ENCODE assay signal across 16 mouse cellular contexts in the genomic region with DNA sequence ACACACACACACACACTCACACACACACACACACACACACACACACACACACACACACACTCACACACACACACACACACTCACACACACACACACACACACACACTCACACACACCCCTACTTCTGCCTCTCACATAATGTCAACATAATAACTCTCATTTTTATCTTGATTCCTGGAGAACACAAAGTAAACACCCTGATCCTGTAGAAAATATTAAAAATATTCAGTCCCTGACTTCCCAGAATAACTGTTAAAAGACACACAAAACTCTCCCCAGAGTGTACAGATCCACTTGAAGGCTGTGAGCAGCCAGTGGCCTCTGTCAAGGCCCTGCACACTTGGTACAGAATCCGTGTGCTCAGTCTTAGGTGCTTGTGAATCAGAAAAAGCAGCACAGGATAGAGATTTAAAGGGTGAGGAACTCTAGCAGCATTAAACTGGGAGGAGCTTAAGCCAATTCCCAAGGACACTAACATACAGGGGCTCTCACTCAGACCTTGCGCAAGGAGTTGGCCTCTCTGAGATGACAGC. TPM values are rescaled to one million over a fixed set of nuclear protein-coding genes. Genes with fewer than 3 reads are reported as not detected.
DNase-seq lines count a peak whose midpoint lies in the region; ATAC-seq and TF ChIP-seq lines count a peak whose summit lies in the region.
"Had no signal": no experiment of that assay in that cellular context is flagged by ENCODE, and none has a peak within 500 bp of the region (broad histone marks: within the 10 kb centered on the region; RNA-seq: fewer than 3 reads in every experiment).

No protein-coding gene starts in this region.

- no peak overlapping the region for H3K27ac ChIP-seq in intestine, embryonic 14.5 days (ENCODE audit: low read depth)
- H3K27ac ChIP-seq in intestine, postnatal 0 days (ENCODE audit: low read depth, low read length): no peak overlapping the region
- H3K27ac ChIP-seq in lung, postnatal 0 days (ENCODE audit: low read length): peak overlapping the region; percentile 2
- 0 out of 2 replicates have a peak overlapping the region, but pooled peaks have one; percentile 25 for H3K27ac ChIP-seq in embryonic facial prominence, embryonic 12.5 days
- H3K27ac ChIP-seq: hindbrain, embryonic 12.5 days; limb, embryonic 10.5 days; midbrain, embryonic 10.5 days; neural tube, embryonic 13.5 days had no signal

- 0 out of 2 replicates have a peak, but pooled peaks have one; percentile 43 for ATAC-seq in intestine, embryonic 14.5 days (replicated peaks; ENCODE audit: low FRiP score, low TSS enrichment, low read depth)
- no peak for ATAC-seq in intestine, postnatal 0 days
- ATAC-seq in lung, postnatal 0 days: peak; percentile 79
- ATAC-seq in embryonic facial prominence, embryonic 12.5 days (ENCODE audit: insufficient number of reproducible peaks, insufficient read depth, low FRiP score, low TSS enrichment): no peak
- ATAC-seq: activated CD4-positive, CD25-positive, alpha-beta regulatory T cell, adult 4 months; CD4-positive, CD25-positive, alpha-beta regulatory T cell, adult 4 months had no signal

- DNase-seq in intestine, embryonic 14.5 days (ENCODE audit: low spot score): no peak
- DNase-seq in lung, postnatal 0 days (ENCODE audit: low spot score): peak; percentile 68
- DNase-seq in lung, postnatal 25 days (ENCODE audit: low spot score): no peak
- no peak for DNase-seq in spleen, postnatal 10 days (ENCODE audit: low spot score in 2 of 2)
- no peak for DNase-seq in cerebellum, adult 18-20 months
- DNase-seq: adrenal gland, postnatal 10 days; thymus, adult 18-20 months; thymus, postnatal 4 days had no signal

- H3K9me3 ChIP-seq in intestine, embryonic 14.5 days (ENCODE audit: control insufficient read depth, low read length): no peaks in the 10 kb centered on the region
- H3K9me3 ChIP-seq in intestine, postnatal 0 days (ENCODE audit: control insufficient read depth): no peaks in the 10 kb centered on the region
- no peaks in the 10 kb centered on the region for H3K9me3 ChIP-seq in lung, postnatal 0 days (ENCODE audit: low read length)
- H3K9me3 ChIP-seq in embryonic facial prominence, embryonic 12.5 days: no peaks in the 10 kb centered on the region
- H3K9me3 ChIP-seq: hindbrain, embryonic 12.5 days; limb, embryonic 10.5 days; midbrain, embryonic 10.5 days; neural tube, embryonic 13.5 days had no signal

- peaks cover 35% of the 10 kb centered on the region for H3K36me3 ChIP-seq in intestine, embryonic 14.5 days (ENCODE audit: control insufficient read depth, insufficient read depth, low read length)
- peaks cover 31% of the 10 kb centered on the region for H3K36me3 ChIP-seq in intestine, postnatal 0 days (ENCODE audit: control insufficient read depth, insufficient read depth)
- H3K36me3 ChIP-seq in lung, postnatal 0 days (ENCODE audit: insufficient read depth, low read length): peaks cover 19% of the 10 kb centered on the region; the same call in 1 of the 2 replicates
- peaks cover 34% of the 10 kb centered on the region for H3K36me3 ChIP-seq in embryonic facial prominence, embryonic 12.5 days

- no peak overlapping the region for H3K4me2 ChIP-seq in intestine, embryonic 14.5 days (ENCODE audit: low read length)
- H3K4me2 ChIP-seq in intestine, postnatal 0 days (replicated peaks; ENCODE audit: low read depth): no peak overlapping the region
- H3K4me2 ChIP-seq in lung, postnatal 0 days (replicated peaks; ENCODE audit: low read depth, low read length): no peak overlapping the region
- no peak overlapping the region for H3K4me2 ChIP-seq in embryonic facial prominence, embryonic 12.5 days (replicated peaks)
- H3K4me2 ChIP-seq: hindbrain, embryonic 12.5 days; neural tube, embryonic 13.5 days had no signal

- H3K27me3 ChIP-seq in intestine, embryonic 14.5 days (replicated peaks; ENCODE audit: control insufficient read depth, insufficient read depth, low read length): no peaks in the 10 kb centered on the region
- no peaks in the 10 kb centered on the region for H3K27me3 ChIP-seq in intestine, postnatal 0 days (replicated peaks; ENCODE audit: control insufficient read depth, insufficient read depth, low read length)
- no peaks in the 10 kb centered on the region for H3K27me3 ChIP-seq in lung, postnatal 0 days (replicated peaks; ENCODE audit: insufficient read depth, low read length)
- no peaks in the 10 kb centered on the region for H3K27me3 ChIP-seq in embryonic facial prominence, embryonic 12.5 days
- H3K27me3 ChIP-seq: hindbrain, embryonic 12.5 days; neural tube, embryonic 13.5 days had no signal

- TF ChIP-seq EP300 in lung, postnatal 0 days (IDR thresholded peaks at IDR 0.05): peak; percentile 50; the same call in 1 of the 2 replicates

- TF ChIP-seq CTCF in intestine, postnatal 0 days (IDR thresholded peaks at IDR 0.05; ENCODE audit: low read depth): no peak
- no peak for TF ChIP-seq CTCF in lung, postnatal 0 days (IDR thresholded peaks at IDR 0.05)

- no peak overlapping the region for H3K9ac ChIP-seq in intestine, embryonic 14.5 days (ENCODE audit: low read length)
- H3K9ac ChIP-seq in intestine, postnatal 0 days (ENCODE audit: low read depth, low read length): no peak overlapping the region
- H3K9ac ChIP-seq in lung, postnatal 0 days (replicated peaks; ENCODE audit: low read depth): no peak overlapping the region
- no peak overlapping the region for H3K9ac ChIP-seq in embryonic facial prominence, embryonic 12.5 days
- H3K9ac ChIP-seq: hindbrain, embryonic 12.5 days; neural tube, embryonic 13.5 days had no signal

- WGBS in intestine, embryonic 14.5 days: 77% methylated on average over 2 of the region's 2 CpGs
- WGBS in intestine, postnatal 0 days: 61% methylated on average over 2 of the region's 2 CpGs
- WGBS in lung, postnatal 0 days: 38% methylated on average over 2 of the region's 2 CpGs
- 88% methylated on average over 2 of the region's 2 CpGs for WGBS in embryonic facial prominence, embryonic 12.5 days

- H3K4me1 ChIP-seq in intestine, embryonic 14.5 days (replicated peaks; ENCODE audit: control insufficient read depth, insufficient read depth, low read length): peaks cover 4% of the 10 kb centered on the region
- H3K4me1 ChIP-seq in intestine, postnatal 0 days (replicated peaks; ENCODE audit: control insufficient read depth, insufficient read depth, low read length): no peaks in the 10 kb centered on the region
- peaks cover 3% of the 10 kb centered on the region; the same call in 1 of the 2 replicates for H3K4me1 ChIP-seq in lung, postnatal 0 days (ENCODE audit: insufficient read depth, low read depth, low read length)
- peaks cover 5% of the 10 kb centered on the region; the same call in 1 of the 2 replicates for H3K4me1 ChIP-seq in embryonic facial prominence, embryonic 12.5 days
- H3K4me1 ChIP-seq: neural tube, embryonic 13.5 days had no signal

- no peak overlapping the region for H3K4me3 ChIP-seq in intestine, embryonic 14.5 days (ENCODE audit: low read depth, low read length)
- H3K4me3 ChIP-seq in intestine, postnatal 0 days (ENCODE audit: low read depth, low read length): no peak overlapping the region
- no peak overlapping the region for H3K4me3 ChIP-seq in lung, postnatal 0 days (ENCODE audit: low read depth, low read length)
- no peak overlapping the region for H3K4me3 ChIP-seq in embryonic facial prominence, embryonic 12.5 days
- H3K4me3 ChIP-seq: hindbrain, embryonic 12.5 days; limb, embryonic 10.5 days; midbrain, embryonic 10.5 days; neural tube, embryonic 13.5 days had no signal

RNA-seq across cellular contexts. Expression of gene Prpf18, which starts 36.8 kb away (rescaled TPM):
- polyA plus RNA-seq in intestine, embryonic 14.5 days (2014; fragmentation: Nextera tagmentation; extraction: Ambion mirVana): 26.7 and 31.1 TPM in 2 replicates
- polyA plus RNA-seq in intestine, postnatal 0 days (2015; fragmentation: Nextera tagmentation; extraction: Ambion mirVana): 13.0 and 14.9 TPM in 2 replicates
- 39.2 and 46.5 TPM in 2 replicates for polyA plus RNA-seq in lung, postnatal 0 days (2015; fragmentation: Nextera tagmentation; extraction: Ambion mirVana)
- polyA plus RNA-seq in embryonic facial prominence, embryonic 12.5 days (2016; fragmentation: Nextera tagmentation; extraction: Ambion mirVana): 41.9 and 45.6 TPM in 2 replicates

Comparison
In these comparisons a context has a peak if more than half of its experiments do, and no peak if none do; other contexts are left out.
1. ATAC-seq: peak in intestine, embryonic 14.5 days (single experiment) and lung, postnatal 0 days (single experiment); none in intestine, postnatal 0 days (single experiment) and embryonic facial prominence, embryonic 12.5 days (single experiment).
2. H3K27ac ChIP-seq: peak in lung, postnatal 0 days (single experiment) and embryonic facial prominence, embryonic 12.5 days (single experiment); none in intestine, embryonic 14.5 days (single experiment) and intestine, postnatal 0 days (single experiment).